ENCODE assay signal across 16 mouse cellular contexts in the genomic region with DNA sequence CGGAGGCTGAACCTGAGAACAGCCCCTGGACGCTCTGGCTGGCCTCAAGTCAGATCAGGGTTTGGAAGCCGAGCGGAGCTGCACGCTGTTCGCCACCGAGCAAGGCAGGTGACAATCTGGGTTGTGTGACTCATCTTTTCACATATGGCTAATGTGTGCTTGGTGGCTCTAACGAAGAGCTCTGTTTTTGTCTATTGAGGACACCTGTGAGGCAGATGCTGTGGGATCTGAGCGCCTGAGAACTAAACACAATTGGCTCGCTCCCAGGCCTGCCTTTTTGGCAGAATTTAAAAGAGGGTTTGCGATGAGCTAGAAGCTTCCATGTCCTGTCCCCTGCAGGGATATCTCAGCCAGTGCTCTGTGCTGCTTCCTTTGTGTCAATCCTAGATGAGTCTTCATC. TPM values are rescaled to one million over a fixed set of nuclear protein-coding genes. Genes with fewer than 3 reads are reported as not detected.
DNase-seq lines count a peak whose midpoint lies in the region; ATAC-seq lines count a peak whose summit lies in the region.
"Had no signal": no experiment of that assay in that cellular context is flagged by ENCODE, and none has a peak within 500 bp of the region (broad histone marks: within the 10 kb centered on the region; RNA-seq: fewer than 3 reads in every experiment).

No protein-coding gene starts in this region.

- no peak overlapping the region for H3K4me2 ChIP-seq in embryonic facial prominence, embryonic 14.5 days (ENCODE audit: low read depth, low read length)
- H3K4me2 ChIP-seq in kidney, embryonic 16.5 days (replicated peaks; ENCODE audit: low read depth, low read length): no peak overlapping the region
- H3K4me2 ChIP-seq: limb, embryonic 13.5 days; neural tube, embryonic 12.5 days had no signal

- no peaks in the 10 kb centered on the region for H3K27me3 ChIP-seq in embryonic facial prominence, embryonic 14.5 days (replicated peaks; ENCODE audit: control insufficient read depth, insufficient read depth, low read length)
- no peaks in the 10 kb centered on the region for H3K27me3 ChIP-seq in embryonic facial prominence, embryonic 10.5 days (replicated peaks; ENCODE audit: low read depth, poor library complexity, severe bottlenecking)
- no peaks in the 10 kb centered on the region for H3K27me3 ChIP-seq in kidney, embryonic 16.5 days (ENCODE audit: insufficient read depth, low read length)
- H3K27me3 ChIP-seq: limb, embryonic 13.5 days; neural tube, embryonic 12.5 days had no signal

- no peak for ATAC-seq in embryonic facial prominence, embryonic 14.5 days (ENCODE audit: low read depth)
- no peak for ATAC-seq in kidney, embryonic 16.5 days (ENCODE audit: low FRiP score, low TSS enrichment)

- 68% methylated on average over 11 of the region's 11 CpGs for WGBS in embryonic facial prominence, embryonic 14.5 days
- 85% methylated on average over 11 of the region's 11 CpGs for WGBS in embryonic facial prominence, embryonic 10.5 days
- 76% methylated on average over 11 of the region's 11 CpGs for WGBS in kidney, embryonic 16.5 days

- no peaks in the 10 kb centered on the region for H3K36me3 ChIP-seq in embryonic facial prominence, embryonic 14.5 days (ENCODE audit: control insufficient read depth, insufficient read depth, low read length)
- H3K36me3 ChIP-seq in embryonic facial prominence, embryonic 10.5 days (replicated peaks): no peaks in the 10 kb centered on the region
- H3K36me3 ChIP-seq in kidney, embryonic 16.5 days (ENCODE audit: insufficient read depth, low read length): no peaks in the 10 kb centered on the region
- H3K36me3 ChIP-seq: limb, embryonic 13.5 days; neural tube, embryonic 12.5 days had no signal

- no peak overlapping the region for H3K9ac ChIP-seq in embryonic facial prominence, embryonic 14.5 days (ENCODE audit: low read depth, low read length)
- H3K9ac ChIP-seq in kidney, embryonic 16.5 days (replicated peaks; ENCODE audit: low read length): no peak overlapping the region
- H3K9ac ChIP-seq: limb, embryonic 13.5 days; neural tube, embryonic 12.5 days had no signal

- no peak overlapping the region for H3K4me3 ChIP-seq in embryonic facial prominence, embryonic 14.5 days (ENCODE audit: low read depth, low read length)
- no peak overlapping the region for H3K4me3 ChIP-seq in embryonic facial prominence, embryonic 10.5 days
- H3K4me3 ChIP-seq in kidney, embryonic 16.5 days (ENCODE audit: low read length): no peak overlapping the region
- H3K4me3 ChIP-seq: limb, embryonic 13.5 days; megakaryocyte, embryonic 14.5 days; neural tube, embryonic 12.5 days had no signal

- H3K4me1 ChIP-seq in embryonic facial prominence, embryonic 14.5 days (ENCODE audit: control insufficient read depth, insufficient read depth, low read length): no peaks in the 10 kb centered on the region
- H3K4me1 ChIP-seq in embryonic facial prominence, embryonic 10.5 days: peaks cover 18% of the 10 kb centered on the region
- 0 out of 2 replicates have a peak, but pooled peaks cover 4% of the 10 kb centered on the region for H3K4me1 ChIP-seq in kidney, embryonic 16.5 days (ENCODE audit: insufficient read depth, low read length)
- H3K4me1 ChIP-seq: limb, embryonic 13.5 days had no signal

- no peaks in the 10 kb centered on the region for H3K9me3 ChIP-seq in embryonic facial prominence, embryonic 14.5 days (ENCODE audit: control insufficient read depth, low read length)
- H3K9me3 ChIP-seq in embryonic facial prominence, embryonic 10.5 days: no peaks in the 10 kb centered on the region
- H3K9me3 ChIP-seq in kidney, embryonic 16.5 days (ENCODE audit: low read length): no peaks in the 10 kb centered on the region
- H3K9me3 ChIP-seq: neural tube, embryonic 12.5 days had no signal

- peak; percentile 71 for DNase-seq in embryonic facial prominence, embryonic 14.5 days (ENCODE audit: low spot score)
- DNase-seq in embryonic facial prominence, embryonic 10.5 days (ENCODE audit: low spot score): no peak
- no peak for DNase-seq in kidney, postnatal 36 days
- peak; percentile 98 for DNase-seq in brain, adult 2 months (ENCODE audit: low read depth, low spot score)
- DNase-seq in cerebellum, postnatal 10 days: peak; percentile 83 to 89
- DNase-seq in lung, postnatal 36 days: no peak
- no peak for DNase-seq in spleen, postnatal 10 days (ENCODE audit: low spot score in 2 of 2)
- DNase-seq: adrenal gland, postnatal 25 days; heart, postnatal 4 days; lung, adult 18-20 months; thymus, postnatal 25 days had no signal

- H3K27ac ChIP-seq in embryonic facial prominence, embryonic 14.5 days (replicated peaks; ENCODE audit: low read depth, low read length): no peak overlapping the region
- no peak overlapping the region for H3K27ac ChIP-seq in embryonic facial prominence, embryonic 10.5 days (replicated peaks)
- H3K27ac ChIP-seq in kidney, embryonic 16.5 days (ENCODE audit: low read length): peak overlapping the region; percentile 39
- H3K27ac ChIP-seq: limb, embryonic 13.5 days; neural tube, embryonic 12.5 days had no signal

RNA-seq across cellular contexts. Expression of a gene that starts 6.7 kb away (rescaled TPM):
- not detected in 2 replicates for polyA plus RNA-seq in embryonic facial prominence, embryonic 14.5 days (2014; fragmentation: Nextera tagmentation; extraction: Ambion mirVana)
- polyA plus RNA-seq in embryonic facial prominence, embryonic 10.5 days (2016; fragmentation: Nextera tagmentation; extraction: Ambion mirVana): not detected in 2 replicates
- polyA plus RNA-seq in kidney, embryonic 16.5 days (2015; fragmentation: Nextera tagmentation; extraction: Ambion mirVana): 27.4 and 27.7 TPM in 2 replicates
- polyA plus RNA-seq: intestine, embryonic 14.5 days; limb, embryonic 13.5 days; neural tube, embryonic 12.5 days had no signal

Comparison
In these comparisons a context has a peak if more than half of its experiments do, and no peak if none do; other contexts are left out.
1. DNase-seq: peak in embryonic facial prominence, embryonic 14.5 days (single experiment), brain, adult 2 months (single experiment) and cerebellum, postnatal 10 days (2 of 2); none in embryonic facial prominence, embryonic 10.5 days (single experiment), kidney, postnatal 36 days (0 of 2), lung, postnatal 36 days (single experiment) and spleen, postnatal 10 days (0 of 2).
2. RNA of a gene that starts 6.7 kb away (polyA plus RNA-seq): 27.4 to 27.7 TPM in kidney, embryonic 16.5 days; not detected in embryonic facial prominence, embryonic 14.5 days and not detected in embryonic facial prominence, embryonic 10.5 days; every median in the first group is over 10 times any median in the second.